Mouse (Mus musculus) erythroblast, embryonic 14.5 days (primary cell): ENCODE data around the gene Gpr39.

Experiments
- GATA1 ChIP-seq: IDR thresholded peaks from 2 replicates; pipeline ENCODE4 v1.6.1; 2012; ENCODE audit warnings: low read length, inconsistent platforms, mixed read lengths
- TAL1 ChIP-seq: IDR thresholded peaks from 3 replicates; pipeline ENCODE4 v1.6.1; 2012; ENCODE audit warnings: low read length, inconsistent platforms, mixed read lengths

- TF ChIP-seq TAL1 (no peak), GATA1 (no peak)
Measured at GRCm38 (mm10) chr1:125665127-125665637, 11.6 kb upstream of the Gpr39 start.
